Mouse (Mus musculus): Measurements from ENCODE around the gene Taz.

The Taz gene

GRCm38 (mm10) chrX:74281732-74282394 is at the start of gene Taz, which contains the start of gene Dnase1l1:
Taz (plus strand) TSS chrX:74281912.
Dnase1l1 (minus strand) TSS chrX:74282337.
- DNase-seq: peak; percentile 81

GRCm38 (mm10) chrX:74233196-74233595 is 48.5 kb upstream of the Taz start:
- DNase-seq: no peak

GRCm38 (mm10) chrX:74240332-74240731 is 41.4 kb upstream of the Taz start:
- DNase-seq: no peak

- DNase-seq: no peak
Measured at GRCm38 (mm10) chrX:74243396-74243795, 38.3 kb upstream of the Taz start.

GRCm38 (mm10) chrX:74243807-74244206 is 37.9 kb upstream of the Taz start:
- DNase-seq: no peak

GRCm38 (mm10) chrX:74244614-74245083 is 37.1 kb upstream of the Taz start:
- no peak for DNase-seq

- no peak for DNase-seq
Measured at GRCm38 (mm10) chrX:74245107-74245506, 36.6 kb upstream of the Taz start.

- DNase-seq: peak; percentile 81
Measured at GRCm38 (mm10) chrX:74245687-74246086, 36.0 kb upstream of the Taz start.

- DNase-seq: peak; percentile 89
Measured at GRCm38 (mm10) chrX:74246213-74246681, 35.5 kb upstream of the Taz start.

- no peak for DNase-seq
Measured at GRCm38 (mm10) chrX:74246693-74247092, 35.0 kb upstream of the Taz start.

GRCm38 (mm10) chrX:74248651-74249050 is 33.1 kb upstream of the Taz start:
- peak; percentile 42 for DNase-seq

GRCm38 (mm10) chrX:74249615-74250014 is 32.1 kb upstream of the Taz start, which contains the start of gene Flna:
Flna (minus strand) TSS chrX:74249820.
- peak; percentile 79 for DNase-seq

- DNase-seq: peak; percentile 93
Measured at GRCm38 (mm10) chrX:74254153-74254887, 27.4 kb upstream of the Taz start, which contains the start of gene Emd. Emd (plus strand) TSS chrX:74254687.

- no peak for DNase-seq
Measured at GRCm38 (mm10) chrX:74254888-74255565, 26.7 kb upstream of the Taz start.

GRCm38 (mm10) chrX:74257746-74258145 is 24.0 kb upstream of the Taz start:
- no peak for DNase-seq

- no peak for DNase-seq
Measured at GRCm38 (mm10) chrX:74269736-74270061, 12.0 kb upstream of the Taz start.

- DNase-seq: peak; percentile 96
Measured at GRCm38 (mm10) chrX:74270062-74270901, 11.4 kb upstream of the Taz start, which contains the start of gene Rpl10. Rpl10 (plus strand) TSS chrX:74270812.

GRCm38 (mm10) chrX:74270902-74271551 is 10.7 kb upstream of the Taz start:
- peak; percentile 39 for DNase-seq

- no peak for DNase-seq
Measured at GRCm38 (mm10) chrX:74273422-74274322, 8.0 kb upstream of the Taz start.

- DNase-seq: no peak
Measured at GRCm38 (mm10) chrX:74277916-74278315, 3.8 kb upstream of the Taz start.
